Mouse (Mus musculus): ENCODE results near the gene 4930524J08Rik. TPM values are rescaled to one million over a fixed set of nuclear protein-coding genes. Genes with fewer than 3 reads are reported as not detected.

The 4930524J08Rik gene
- total RNA-seq (2021), result 1 to 10 TPM; 2.0 to 2.3 TPM
- long read RNA-seq, partial matches to known transcripts, result 0 of 3 reads
- long read RNA-seq, other reads (novel, unspliced or antisense), result 0 of 3 reads

GRCm38 (mm10) chr5:99978699-99979442 is at the start of gene 4930524J08Rik, which contains the start of gene Hnrnpd:
4930524J08Rik (plus strand) TSS chr5:99979061.
Hnrnpd (minus strand) TSS chr5:99978938.
- peak; percentile 85 to 89 for DNase-seq (ENCODE audit: low spot score in 2 of 2)

- DNase-seq (ENCODE audit: low spot score in 2 of 2), result no peak
Observed at GRCm38 (mm10) chr5:99931910-99932309, 47.0 kb upstream of the 4930524J08Rik start.

- DNase-seq (ENCODE audit: low spot score in 2 of 2), result no peak
Observed at GRCm38 (mm10) chr5:99939440-99939839, 39.4 kb upstream of the 4930524J08Rik start.

- no peak for DNase-seq (ENCODE audit: low spot score in 2 of 2)
Observed at GRCm38 (mm10) chr5:99941273-99941672, 37.6 kb upstream of the 4930524J08Rik start.

DNA sequence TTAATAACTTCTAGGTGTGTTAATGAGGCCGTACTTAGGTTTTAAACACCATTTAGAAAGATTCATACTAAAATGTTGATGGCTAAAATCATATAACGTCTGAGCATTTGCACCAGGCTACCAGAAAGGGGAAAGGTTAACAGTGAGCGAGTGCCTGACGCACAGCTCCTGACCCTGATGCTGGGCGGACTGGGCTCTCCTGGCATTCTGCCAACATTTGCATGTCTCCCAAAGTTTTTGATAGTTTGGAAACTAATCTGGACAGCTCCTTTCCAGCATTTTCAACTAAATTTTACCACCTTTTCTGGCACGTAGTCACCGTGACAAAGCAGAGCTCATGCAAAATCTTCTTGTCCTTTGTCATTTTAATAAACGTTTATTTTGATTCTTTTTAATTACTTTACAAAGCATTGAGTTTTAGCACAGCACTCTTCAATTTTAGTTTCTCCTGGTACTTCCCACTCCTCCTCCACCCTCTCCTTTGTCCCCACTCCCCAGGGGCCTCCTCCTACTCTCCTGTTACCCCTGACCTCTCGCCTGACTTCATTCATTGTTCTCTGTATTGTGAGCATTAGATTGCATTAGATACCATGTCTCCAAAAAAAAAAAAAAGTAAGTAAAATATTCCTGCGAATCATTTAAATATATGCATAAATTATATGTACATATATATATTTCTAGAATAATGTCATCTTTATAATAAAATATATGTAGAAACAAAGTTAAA is 36.9 kb upstream of the 4930524J08Rik start:
- no peak for DNase-seq (ENCODE audit: low spot score in 2 of 2)

DNA sequence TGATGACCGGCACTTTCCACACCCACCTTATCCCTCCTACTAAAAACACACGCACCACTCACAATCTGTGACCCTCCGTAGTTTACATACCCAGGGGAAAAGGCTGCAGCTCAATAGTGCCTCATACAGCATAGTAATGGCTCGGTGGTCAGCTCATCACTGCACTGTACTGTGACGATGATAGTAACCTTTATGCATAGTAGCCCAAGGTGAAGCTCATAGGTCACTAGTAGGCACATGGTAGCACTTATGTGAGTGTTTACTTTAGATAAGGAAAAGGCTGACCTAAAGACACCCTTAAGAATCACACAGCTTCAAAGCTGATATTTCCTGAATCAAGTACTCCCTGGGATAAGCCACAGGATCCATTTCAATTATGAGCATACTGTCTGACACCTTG is 26.3 kb upstream of the 4930524J08Rik start:
- no peak for DNase-seq (ENCODE audit: low spot score in 2 of 2)

DNA sequence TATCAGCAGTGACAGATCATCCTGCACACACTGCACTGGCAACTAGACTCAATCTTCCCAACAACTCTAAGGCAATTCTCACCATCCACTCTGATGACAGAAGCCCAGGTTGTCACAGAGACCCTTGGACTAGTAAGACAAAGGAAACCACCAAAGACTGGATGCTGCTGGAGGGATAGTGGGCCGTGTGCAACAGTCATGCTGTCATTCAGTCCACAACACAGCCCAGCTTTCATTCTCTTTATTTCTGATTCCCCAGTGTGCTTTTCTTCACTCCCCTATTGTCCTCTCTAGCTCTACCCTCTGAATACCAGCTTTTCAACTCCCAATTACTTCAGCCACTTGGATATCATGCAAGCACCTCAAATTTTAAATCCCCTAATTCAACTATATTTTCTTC is 25.0 kb upstream of the 4930524J08Rik start:
- DNase-seq (ENCODE audit: low spot score in 2 of 2), result no peak

GRCm38 (mm10) chr5:99958666-99959065 is 20.2 kb upstream of the 4930524J08Rik start:
- no peak for DNase-seq (ENCODE audit: low spot score in 2 of 2)

GRCm38 (mm10) chr5:99959236-99959936 is 19.5 kb upstream of the 4930524J08Rik start:
- no peak for DNase-seq (ENCODE audit: low spot score in 2 of 2)

- no peak for DNase-seq (ENCODE audit: low spot score in 2 of 2)
Observed at GRCm38 (mm10) chr5:99959960-99960359, 18.9 kb upstream of the 4930524J08Rik start.

DNA sequence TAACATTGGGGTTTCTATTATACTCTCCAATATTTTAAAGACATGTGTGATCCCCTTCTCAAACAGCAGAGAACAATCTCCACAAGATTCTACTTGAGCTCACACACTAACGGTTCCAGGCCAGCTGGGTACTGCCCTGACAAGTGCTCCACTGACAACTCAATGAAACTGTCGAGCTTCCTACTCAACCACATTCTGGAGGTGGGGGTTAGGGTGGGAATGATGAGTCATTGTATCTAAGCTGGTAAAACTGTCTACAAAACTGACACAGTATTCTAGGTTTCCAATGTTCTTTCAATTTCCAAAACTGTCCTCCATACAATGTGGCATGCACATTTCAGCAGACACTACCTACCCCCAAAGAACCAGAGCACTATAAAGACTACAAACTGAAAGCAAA is 4.9 kb upstream of the 4930524J08Rik start:
- DNase-seq (ENCODE audit: low spot score in 2 of 2), result no peak

DNA sequence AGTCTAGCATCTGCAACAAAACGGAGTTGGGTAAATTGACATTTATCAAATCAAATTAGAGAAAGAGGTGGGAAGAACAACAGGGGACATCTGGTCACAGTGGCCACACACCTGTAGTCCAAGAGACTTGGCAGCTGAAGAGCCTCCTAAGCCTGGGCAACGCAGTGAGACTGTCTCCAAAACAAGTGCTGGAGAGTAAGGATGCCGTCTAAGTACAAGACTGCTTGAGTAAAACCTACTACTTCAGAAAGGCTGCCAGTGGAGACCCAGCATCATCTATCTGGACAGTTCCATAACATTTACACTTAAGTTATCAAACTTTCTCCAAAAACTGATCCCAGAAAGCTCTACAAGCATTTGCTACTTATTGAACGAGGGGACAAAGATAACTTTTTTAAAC is 3.8 kb upstream of the 4930524J08Rik start:
- DNase-seq (ENCODE audit: low spot score in 2 of 2), result no peak

DNA sequence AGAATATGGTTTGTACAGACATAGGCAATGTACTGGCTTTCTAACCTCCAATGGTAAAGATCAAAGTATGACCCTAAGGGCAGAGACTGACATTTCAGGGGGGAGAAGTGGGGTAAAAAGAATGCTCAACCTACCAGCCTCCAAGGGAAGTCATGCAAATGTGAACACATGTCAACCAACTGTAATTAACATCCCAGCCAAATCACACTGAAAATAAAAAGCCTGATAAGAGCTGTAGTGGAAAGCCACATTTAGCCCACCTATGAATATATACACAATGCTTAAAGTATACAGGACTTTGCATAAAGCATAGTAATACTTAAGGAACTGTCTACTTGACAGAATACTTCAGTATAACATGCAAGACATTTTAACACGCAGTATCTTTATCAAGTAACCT is 3.1 kb upstream of the 4930524J08Rik start:
- no peak for DNase-seq (ENCODE audit: low spot score in 2 of 2)

DNA sequence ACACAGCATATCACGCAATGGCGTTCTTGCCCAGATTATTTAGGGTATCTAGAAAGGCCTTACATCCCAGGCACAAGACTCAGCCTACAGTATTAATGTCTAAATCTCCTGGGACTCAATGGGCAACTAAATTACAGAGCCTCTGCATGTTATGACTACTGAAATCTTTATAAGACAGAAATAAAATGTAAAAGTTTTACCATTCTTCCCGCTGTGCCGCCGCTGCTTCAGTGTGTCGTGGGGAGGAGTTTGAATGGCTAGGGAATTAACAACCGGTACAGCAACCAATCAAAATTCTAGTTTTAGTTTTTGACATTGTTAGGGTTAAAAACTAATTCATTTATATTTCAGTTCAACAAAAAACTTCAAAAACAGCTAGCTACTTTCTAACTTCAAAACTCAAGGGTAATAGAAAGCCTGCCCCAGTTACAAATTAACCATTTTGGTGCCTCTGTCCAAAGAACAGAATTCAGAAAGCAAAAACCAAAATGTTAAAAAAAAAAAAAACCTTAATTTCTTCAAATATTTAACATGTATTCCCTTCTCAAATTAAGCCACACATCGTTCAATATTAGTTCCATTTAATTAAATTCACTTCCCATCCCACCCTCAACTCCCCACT is 2.4 kb upstream of the 4930524J08Rik start:
- no peak for DNase-seq (ENCODE audit: low spot score in 2 of 2)

DNA sequence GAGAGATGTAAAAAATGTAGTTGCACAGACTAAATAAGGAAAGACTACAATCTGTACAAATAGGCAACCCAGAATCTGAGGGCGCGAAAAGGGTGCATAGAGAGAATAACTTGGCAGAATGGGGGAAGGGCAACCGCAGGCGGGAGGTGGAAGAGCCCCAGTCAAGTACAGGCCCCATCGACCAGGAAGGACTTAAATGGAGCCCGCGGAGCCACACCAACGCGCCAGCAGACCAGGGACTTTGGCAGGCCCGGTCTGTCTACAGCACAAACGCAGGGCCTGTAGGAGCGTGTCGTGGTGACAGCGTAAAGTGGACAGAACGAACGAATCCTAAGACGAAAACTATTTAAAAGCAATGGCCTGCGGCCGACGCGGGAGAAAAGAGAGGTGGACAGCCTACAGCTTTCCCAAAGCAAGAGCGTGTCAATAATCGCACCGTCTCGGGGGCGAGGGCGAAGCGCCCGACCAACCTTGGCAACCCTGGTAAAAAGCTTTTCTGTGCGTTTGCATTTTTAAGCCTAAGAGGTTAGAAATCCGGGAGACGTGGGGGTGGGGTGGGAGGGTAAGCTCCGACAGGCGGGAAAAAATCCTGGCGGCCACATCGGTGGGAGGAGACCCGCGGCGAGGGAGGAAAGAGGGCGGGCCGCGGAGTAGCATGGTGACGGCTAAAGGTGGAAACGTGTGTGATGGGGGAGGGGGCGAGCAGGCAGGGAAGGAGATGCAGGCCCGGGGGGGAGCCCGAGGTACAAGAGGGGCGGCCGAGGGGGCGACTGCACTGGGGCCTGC is 1.2 kb upstream of the 4930524J08Rik start:
- peak; percentile 75 to 82 for DNase-seq (ENCODE audit: low spot score in 2 of 2)

DNA sequence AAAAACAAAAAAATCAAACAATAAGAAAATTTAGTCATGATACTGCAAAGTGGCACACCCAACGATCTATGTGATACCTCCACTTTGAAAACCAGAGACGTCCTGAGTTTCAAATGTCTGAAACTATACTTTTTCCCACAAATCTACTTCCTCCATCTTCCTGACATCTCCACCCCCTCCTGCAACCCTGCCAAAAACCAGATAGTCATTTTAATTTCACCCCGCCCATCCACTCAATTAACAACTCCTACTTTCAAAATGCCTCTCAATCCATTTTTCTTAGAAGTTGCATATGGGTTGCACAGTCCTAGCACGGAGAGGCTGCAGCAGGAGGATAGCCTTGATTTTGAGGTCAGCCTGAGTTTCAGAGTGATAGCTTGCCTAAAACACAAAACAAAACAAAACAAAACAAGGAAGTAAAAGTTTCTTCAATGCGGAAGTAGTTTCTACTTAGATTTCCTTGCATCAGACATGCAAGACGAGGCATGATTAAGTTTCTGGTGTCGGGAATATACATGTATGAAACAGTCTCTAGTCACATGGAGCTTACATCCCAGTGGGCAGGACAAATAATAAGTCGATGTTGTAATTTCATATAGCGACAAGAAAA is 4.7 kb downstream of the 4930524J08Rik start:
- no peak for DNase-seq (ENCODE audit: low spot score in 2 of 2)

GRCm38 (mm10) chr5:99994166-99994565 is 15.3 kb downstream of the 4930524J08Rik start:
- DNase-seq (ENCODE audit: low spot score in 2 of 2), result no peak

DNA sequence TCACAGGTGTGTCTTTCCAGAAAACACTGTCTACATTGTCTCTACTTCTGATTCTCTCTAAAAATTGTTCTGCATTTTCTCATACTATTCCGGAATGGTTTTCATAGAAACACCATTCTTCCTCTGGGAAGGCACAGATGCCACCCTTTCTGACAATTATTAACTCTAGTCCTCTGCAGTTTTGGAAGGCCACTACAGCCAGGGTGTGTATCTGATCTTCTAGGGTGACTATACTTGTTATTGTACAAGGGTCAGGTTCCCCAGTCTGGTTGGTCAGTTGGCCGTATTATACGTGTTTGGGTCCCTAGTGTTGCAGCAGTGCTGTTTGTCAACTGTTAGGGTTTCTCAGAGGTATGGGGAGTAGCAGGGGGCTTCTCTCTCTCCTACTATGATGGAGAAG is 15.8 kb downstream of the 4930524J08Rik start:
- DNase-seq (ENCODE audit: low spot score in 2 of 2), result no peak

GRCm38 (mm10) chr5:100000048-100000447 is 21.2 kb downstream of the 4930524J08Rik start:
- DNase-seq (ENCODE audit: low spot score in 2 of 2), result no peak

- no peak for DNase-seq (ENCODE audit: low spot score in 2 of 2)
Observed at GRCm38 (mm10) chr5:100000500-100000899, 21.6 kb downstream of the 4930524J08Rik start.
